Mouse (Mus musculus): Measurements from ENCODE around the gene Alg9.

DNA sequence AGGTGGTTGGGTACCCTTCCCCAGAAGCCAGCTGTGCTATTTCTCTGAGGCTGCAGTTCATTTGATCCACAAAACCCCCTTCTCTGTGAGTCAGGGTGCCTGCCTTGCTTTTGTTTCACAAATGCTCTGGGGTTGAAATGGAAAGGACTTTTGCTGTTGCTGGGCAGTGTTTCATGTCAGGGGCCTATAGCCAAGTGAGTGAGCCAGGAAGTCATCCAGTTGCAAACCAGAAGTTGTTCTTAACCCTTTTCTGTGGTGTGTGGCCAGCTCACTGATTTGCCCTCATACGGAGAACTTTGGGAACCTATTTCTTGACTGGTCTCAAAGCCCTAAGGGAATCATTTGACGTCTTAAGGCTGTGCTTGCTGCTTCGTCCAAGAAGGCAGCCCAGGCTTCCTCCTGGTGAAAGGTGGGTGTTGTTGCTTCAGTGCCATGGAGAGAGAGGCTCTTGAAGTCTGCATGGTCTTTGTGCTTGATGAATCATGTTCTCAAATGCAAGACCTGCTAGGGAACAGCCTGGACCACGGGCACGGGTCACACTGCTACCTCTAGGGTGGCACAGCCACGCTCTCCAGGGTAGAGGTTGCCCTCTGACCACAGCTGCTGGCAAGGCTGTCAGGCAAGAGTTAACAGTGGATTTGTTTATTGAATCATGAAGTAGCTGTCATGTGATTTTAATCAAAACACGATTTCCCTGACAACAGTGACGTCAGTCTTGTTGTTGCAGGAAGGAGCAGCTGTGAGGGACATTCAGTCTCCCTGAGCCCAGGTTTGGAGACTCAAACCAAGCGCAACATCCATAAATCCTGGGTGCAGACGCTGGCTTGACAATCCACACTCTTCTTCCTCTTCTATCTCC is 110.2 kb downstream of the Alg9 start:
- TF ChIP-seq CTCF (IDR thresholded peaks at IDR 0.05; ENCODE audit: control insufficient read depth, insufficient read depth, insufficient read length) = no peak
- TF ChIP-seq MAX (IDR thresholded peaks at IDR 0.05) = no peak

All from C2C12 (cell line).